Mouse (Mus musculus): ENCODE data around the gene Farp2. TPM values are rescaled to one million over a fixed set of nuclear protein-coding genes. Genes with fewer than 3 reads are reported as not detected.

Gene Farp2
- 2.3 and 4.4 TPM in 2 replicates for polyA plus RNA-seq (2012; rRNA removed)

GRCm38 (mm10) chr1:93511585-93512350 is at the start of gene Farp2:
Gene Farp2, plus strand, starts transcription at chr1:93512079.

GRCm38 (mm10) chr1:93478586-93479475 is 33.0 kb upstream of the Farp2 start, which contains the start of gene Hdlbp:
Gene Hdlbp, minus strand, starts transcription at chr1:93478815.

GRCm38 (mm10) chr1:93658559-93658958 is 146.7 kb downstream of the Farp2 start, which contains the start of gene Stk25:
Gene Stk25, minus strand, starts transcription at chr1:93658659.

Other genes with a start within 250 kb of the Farp2 start
- gene Mterf4, start 206.2 kb upstream of the Farp2 start, polyA plus RNA-seq (2012; rRNA removed), result 26.4 and 29.7 TPM in 2 replicates
- 20.0 and 23.1 TPM in 2 replicates for gene Ppp1r7, start 169.2 kb upstream of the Farp2 start, polyA plus RNA-seq (2012; rRNA removed)
- gene Pask, start 168.6 kb upstream of the Farp2 start, polyA plus RNA-seq (2012; rRNA removed), result 24.1 and 28.2 TPM in 2 replicates
- 0.25 and 0.67 TPM in 2 replicates for gene Ano7, start 138.1 kb upstream of the Farp2 start, polyA plus RNA-seq (2012; rRNA removed)
- 89.3 and 119 TPM in 2 replicates for gene Hdlbp, start 33.3 kb upstream of the Farp2 start, polyA plus RNA-seq (2012; rRNA removed)
- 199 and 216 TPM in 2 replicates for gene Stk25, start 146.6 kb downstream of the Farp2 start, polyA plus RNA-seq (2012; rRNA removed)
- gene Bok, start 173.6 kb downstream of the Farp2 start, polyA plus RNA-seq (2012; rRNA removed), result 25.8 and 29.7 TPM in 2 replicates
- gene Atg4b, start 239.4 kb downstream of the Farp2 start, polyA plus RNA-seq (2012; rRNA removed), result 71.3 and 72.7 TPM in 2 replicates
- gene Thap4, start 242.8 kb downstream of the Farp2 start, polyA plus RNA-seq (2012; rRNA removed), result 35.8 and 41.4 TPM in 2 replicates

Data from central nervous system, embryonic 11.5 days (tissue).